Mouse (Mus musculus) cerebellum, postnatal 14 days (tissue): ENCODE measurements around the gene Arhgef17.

Experiments used
- DNase-seq, 2 experiments: peaks; one replicate each; pipeline ENCODE4 v3.0.0; 2021; ENCODE audit warnings: mixed read lengths in 2 of 2

Arhgef17 gene

DNA sequence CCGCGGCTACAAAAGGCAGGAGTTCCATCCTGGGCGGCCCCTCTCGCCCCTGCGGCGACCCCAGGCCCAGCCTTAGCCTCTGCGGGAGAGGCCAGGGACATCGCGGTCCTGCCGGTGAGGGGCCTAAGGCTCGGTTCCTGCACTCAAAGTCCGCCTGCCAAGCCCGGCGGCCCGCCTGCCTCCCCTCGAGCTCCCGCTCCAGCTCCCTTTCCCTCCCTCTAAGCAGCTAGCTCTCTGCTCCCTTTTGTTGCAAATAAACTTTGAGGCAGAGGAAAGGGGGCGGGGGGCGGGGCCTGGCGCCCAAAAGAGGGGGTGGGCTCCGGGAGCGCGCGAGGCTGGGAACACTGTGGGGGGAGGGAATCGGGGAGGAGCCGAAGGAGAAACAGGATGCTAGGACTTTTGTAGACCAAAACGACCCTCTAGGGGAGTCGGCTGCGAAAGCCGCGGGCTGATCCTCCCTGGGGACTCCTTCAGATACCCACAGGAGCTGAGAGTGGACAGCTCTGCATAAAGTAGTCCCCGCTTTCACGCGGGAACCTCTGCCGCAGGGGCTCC lies at the start of gene Arhgef17:
Gene Arhgef17 (minus strand): TSS at position 182 of the 555 bp plus-strand sequence.
- DNase-seq, result no peak

DNA sequence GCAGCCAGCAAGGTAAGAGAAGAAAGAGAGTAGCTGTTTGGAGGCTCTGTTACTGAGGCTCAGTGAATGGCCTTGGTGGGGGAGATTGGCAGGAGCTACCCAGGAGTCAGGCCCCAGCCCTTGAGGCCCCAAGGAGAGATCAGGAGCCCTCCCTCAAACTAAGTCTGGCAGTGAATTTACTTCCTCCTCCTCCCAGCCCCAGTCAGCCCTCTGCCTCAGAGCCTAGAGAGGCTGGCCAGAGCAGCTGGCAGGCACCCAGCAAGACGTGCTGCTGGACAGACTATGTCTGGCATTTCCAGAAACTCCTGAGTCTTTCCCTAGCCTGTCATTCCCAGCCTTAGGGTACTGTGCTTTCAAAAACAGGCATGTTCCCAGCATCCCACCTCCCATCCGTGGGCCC lies 47.3 kb upstream of the Arhgef17 start:
- DNase-seq, result peak; percentile 56 to 70

- DNase-seq, result no peak
Measured at GRCm38 (mm10) chr7:100978171-100978570, 46.3 kb upstream of the Arhgef17 start.

- peak; percentile 38 to 59 for DNase-seq
Measured at GRCm38 (mm10) chr7:100974135-100974903, 42.4 kb upstream of the Arhgef17 start, which contains the start of gene P2ry6. Gene P2ry6, minus strand, starts transcription at chr7:100974649.

GRCm38 (mm10) chr7:100972875-100973274 lies 41.0 kb upstream of the Arhgef17 start:
- no peak for DNase-seq

GRCm38 (mm10) chr7:100968874-100969659 lies 37.2 kb upstream of the Arhgef17 start:
- no peak for DNase-seq

- no peak for DNase-seq
Measured at GRCm38 (mm10) chr7:100968376-100968775, 36.5 kb upstream of the Arhgef17 start.

DNA sequence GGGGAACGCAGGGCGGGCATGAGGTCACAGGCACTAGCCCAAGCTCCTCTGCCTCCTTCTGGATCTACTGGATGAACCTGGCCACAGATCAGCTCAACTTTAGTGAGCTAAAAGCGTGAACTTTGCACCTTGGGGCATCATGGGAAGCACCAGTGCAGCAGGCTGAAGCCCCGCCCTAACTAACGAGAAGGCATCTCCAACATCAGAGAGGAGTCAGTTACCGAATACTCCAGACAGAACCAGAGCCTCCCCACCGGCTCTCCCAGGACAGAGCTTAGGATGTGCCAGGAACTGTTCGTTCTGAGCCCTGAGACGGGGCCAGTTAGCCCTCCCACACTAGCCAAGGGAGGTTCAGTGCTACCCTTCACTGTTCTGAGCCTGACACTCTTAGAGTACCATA lies 35.9 kb upstream of the Arhgef17 start:
- no peak for DNase-seq

GRCm38 (mm10) chr7:100966014-100966413 lies 34.1 kb upstream of the Arhgef17 start:
- no peak for DNase-seq

GRCm38 (mm10) chr7:100965079-100965478 lies 33.2 kb upstream of the Arhgef17 start:
- DNase-seq, result peak; percentile 71 to 72

- no peak for DNase-seq
Measured at GRCm38 (mm10) chr7:100964242-100964641, 32.3 kb upstream of the Arhgef17 start.

DNA sequence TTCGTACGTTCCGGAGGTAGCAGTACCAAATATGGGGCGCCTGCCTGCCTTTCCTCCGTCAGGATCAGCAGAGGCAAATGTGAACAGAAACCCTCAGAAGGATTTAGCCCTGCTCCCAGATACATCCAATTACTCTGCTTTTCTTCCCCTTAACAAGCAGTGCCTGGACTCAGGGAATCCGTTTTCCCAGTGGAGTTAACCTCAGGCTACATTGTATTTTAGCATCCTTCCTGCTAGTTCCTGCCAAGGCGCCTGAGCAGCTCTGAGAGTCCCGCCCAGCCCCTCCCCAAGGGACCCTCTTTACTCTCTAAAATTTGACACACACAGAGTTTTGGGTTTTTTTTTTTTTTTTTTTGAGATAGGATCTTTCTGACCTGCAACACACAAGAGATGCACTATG lies 31.5 kb upstream of the Arhgef17 start:
- no peak for DNase-seq

DNA sequence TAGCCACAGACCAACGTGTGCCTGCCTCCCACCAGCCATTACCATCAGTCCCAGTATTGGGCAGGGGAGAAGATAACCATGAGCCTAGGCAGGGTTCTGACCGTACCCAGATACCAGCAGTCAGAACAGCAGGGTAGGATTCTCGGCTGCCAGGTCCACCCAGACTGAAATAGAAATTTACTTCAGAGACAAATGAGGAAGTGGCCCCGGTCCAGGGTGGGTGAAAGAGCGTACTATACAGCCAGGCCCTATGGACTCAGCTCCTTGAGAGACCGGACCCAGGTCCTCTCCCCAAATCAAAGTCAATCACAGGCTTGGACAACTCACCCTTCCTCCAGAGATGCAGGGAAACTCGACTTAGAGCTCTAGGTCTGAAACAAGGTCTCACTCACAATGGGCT lies 29.2 kb upstream of the Arhgef17 start:
- peak in 1 of 2 experiments; percentile 33 for DNase-seq

- no peak for DNase-seq
Measured at GRCm38 (mm10) chr7:100960462-100960861, 28.6 kb upstream of the Arhgef17 start.

- DNase-seq, result peak in 1 of 2 experiments; percentile 49
Measured at GRCm38 (mm10) chr7:100958426-100958825, 26.5 kb upstream of the Arhgef17 start.

DNA sequence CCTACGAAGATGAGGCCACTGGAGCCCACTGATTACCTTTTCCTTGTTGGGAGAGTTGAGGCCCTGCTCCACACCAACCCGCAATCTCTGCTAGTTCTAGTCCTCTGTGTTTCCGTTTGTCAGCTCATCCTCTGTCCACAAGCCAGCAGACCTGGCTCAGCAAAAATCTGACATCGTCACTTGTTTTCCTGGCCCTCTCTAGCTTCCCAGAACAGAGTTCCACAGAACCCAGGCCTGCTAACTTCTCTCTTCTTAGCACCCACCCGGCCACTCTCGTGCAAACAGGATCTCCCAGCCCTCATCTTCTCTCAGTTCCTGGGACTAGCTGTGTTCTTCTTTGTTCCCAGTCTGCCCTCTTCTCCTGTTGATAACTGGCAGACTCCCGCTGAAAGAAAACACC lies 20.8 kb upstream of the Arhgef17 start:
- no peak for DNase-seq

DNA sequence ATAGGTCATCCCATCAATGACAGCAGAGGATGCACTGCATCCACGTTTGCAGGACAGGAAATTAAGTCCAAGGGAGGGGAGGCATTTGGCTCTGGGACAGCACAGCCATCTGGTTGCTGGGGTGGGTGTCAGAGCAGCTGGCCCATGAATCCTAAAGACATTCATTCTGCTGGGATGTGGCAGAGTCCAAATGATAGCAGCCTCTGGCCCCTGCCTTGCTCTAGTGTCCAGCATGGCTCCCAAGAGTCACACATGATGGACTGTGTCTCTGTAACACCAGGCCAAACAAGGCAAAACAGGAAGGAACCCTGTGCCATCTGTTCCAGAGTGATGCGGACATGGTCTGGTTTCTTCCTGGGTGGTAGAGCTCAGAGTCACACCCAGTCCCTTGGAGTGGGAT lies 20.0 kb upstream of the Arhgef17 start:
- peak in 1 of 2 experiments; percentile 57 for DNase-seq

DNA sequence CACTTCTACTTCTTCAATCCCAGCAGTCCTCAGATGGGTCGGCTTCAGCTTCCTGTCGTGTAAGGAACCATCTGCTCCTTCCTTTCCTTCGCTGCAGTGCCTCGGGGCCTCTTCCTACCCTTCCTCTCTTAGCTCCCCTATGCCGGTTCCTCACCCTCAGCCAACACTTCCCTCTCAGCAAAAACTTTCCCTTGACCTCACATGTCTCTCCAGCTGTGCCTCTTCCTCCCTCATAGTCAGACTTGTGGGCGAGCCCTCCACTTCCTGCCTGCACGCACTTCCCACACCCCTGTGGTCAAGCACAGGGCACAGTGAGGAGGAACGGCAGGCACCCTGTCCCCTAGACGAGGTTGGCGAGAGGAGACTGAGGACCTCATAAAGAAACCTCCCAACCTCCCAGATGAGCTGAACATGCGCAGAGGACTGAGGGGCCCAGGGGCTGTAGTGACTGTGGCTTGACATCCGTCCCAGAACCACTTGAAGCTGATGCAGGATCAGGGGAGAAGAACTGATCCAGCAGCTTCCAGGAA lies 18.6 kb upstream of the Arhgef17 start:
- DNase-seq, result no peak

GRCm38 (mm10) chr7:100950031-100950430 lies 18.1 kb upstream of the Arhgef17 start:
- DNase-seq, result no peak

- no peak for DNase-seq
Measured at GRCm38 (mm10) chr7:100944738-100945137, 12.8 kb upstream of the Arhgef17 start.

GRCm38 (mm10) chr7:100944306-100944705 lies 12.4 kb upstream of the Arhgef17 start:
- DNase-seq, result no peak

DNA sequence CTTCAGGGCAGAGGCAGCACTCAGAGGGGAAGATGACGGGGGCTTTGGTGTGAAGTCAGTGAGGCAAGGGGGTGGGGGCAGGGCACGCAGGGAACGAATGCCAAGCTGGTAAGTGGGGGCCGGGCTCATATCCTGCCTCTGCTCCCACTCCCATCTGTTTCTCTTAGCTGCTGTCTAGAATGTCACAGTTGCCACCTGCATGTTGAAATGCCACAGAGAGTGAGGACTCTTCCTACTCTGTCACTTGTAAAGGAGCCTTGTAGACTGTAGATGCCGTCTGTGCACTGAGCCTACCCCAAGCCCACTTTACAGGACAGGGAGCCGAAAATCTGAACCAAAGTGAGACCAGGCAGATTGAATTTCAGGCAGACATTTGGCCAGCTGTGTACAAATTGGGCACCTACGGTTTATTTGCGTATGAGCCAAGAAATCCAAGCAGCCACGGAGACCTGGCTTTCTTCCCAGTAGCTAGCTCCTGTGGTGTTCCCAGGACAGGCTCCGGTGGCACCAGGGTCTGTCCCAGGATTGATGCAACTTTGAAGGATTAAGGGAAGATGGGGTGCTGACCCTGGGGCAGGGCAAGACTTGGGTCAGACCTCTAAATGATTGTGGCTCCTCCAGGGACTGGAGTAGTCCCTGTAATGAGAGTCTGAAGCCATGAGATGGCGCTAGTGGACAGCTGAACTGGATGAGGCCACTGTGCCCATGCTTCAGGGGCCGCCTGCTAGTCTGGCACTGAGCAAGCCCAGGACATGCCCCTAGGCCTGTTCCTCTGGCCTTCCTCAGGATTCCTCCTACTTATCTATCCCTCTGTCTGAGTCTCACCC lies 11.1 kb upstream of the Arhgef17 start:
- DNase-seq, result peak; percentile 80 to 81
